Mouse (Mus musculus): ENCODE measurements around the gene Accsl.

- TF ChIP-seq CTCF (IDR thresholded peaks at IDR 0.05) = peak; percentile 96; the same call in 1 of the 2 replicates
- TF ChIP-seq POLR2A (IDR thresholded peaks at IDR 0.05; ENCODE audit: insufficient read depth, low read depth, low read length) = no peak
Measured at GRCm38 (mm10) chr2:93809931-93810330, 59.0 kb downstream of the Accsl start.
